Mouse (Mus musculus): Measurements from ENCODE around the gene Dda1. TPM values are rescaled to one million over a fixed set of nuclear protein-coding genes. Genes with fewer than 3 reads are reported as not detected.

The Dda1 gene
- polyA plus RNA-seq, 1 experiment from 2014 or later: 185 TPM

DNA sequence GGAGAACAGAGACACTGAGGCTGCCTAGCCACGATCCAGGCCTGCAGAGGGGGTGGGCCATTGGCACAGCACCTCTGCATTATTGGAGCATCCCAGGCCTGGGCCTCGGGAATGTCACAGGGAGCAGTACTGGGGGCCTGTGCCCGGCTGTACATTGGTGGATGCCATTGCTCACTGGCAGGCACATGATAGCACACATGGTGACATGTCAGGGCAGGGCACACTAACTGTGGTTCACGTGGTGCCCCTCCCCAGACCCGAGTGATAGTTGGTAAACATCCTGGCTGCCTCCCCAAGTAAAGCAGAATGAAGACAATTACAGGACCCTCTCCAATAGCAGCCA is 1.9 kb downstream of the Dda1 start:
- WGBS: 84% methylated on average over 5 of the region's 5 CpGs
- H3K9me3 ChIP-seq (replicated peaks): no peaks in the 10 kb centered on the region
- H3K27me3 ChIP-seq: no peaks in the 10 kb centered on the region
- peak overlapping the region; percentile 82; the same call in 1 of the 2 replicates for H3K9ac ChIP-seq
- H3K27ac ChIP-seq: no peak overlapping the region
- H3K4me3 ChIP-seq: peak overlapping the region; percentile 75; the same call in 1 of the 2 replicates
- H3K4me1 ChIP-seq: peaks cover 20% of the 10 kb centered on the region
- H3K4me2 ChIP-seq: peak overlapping the region; percentile 93; the same call in 1 of the 2 replicates
- no peak for ATAC-seq
- peaks cover 56% of the 10 kb centered on the region for H3K36me3 ChIP-seq (ENCODE audit: poor library complexity, severe bottlenecking)

DNA sequence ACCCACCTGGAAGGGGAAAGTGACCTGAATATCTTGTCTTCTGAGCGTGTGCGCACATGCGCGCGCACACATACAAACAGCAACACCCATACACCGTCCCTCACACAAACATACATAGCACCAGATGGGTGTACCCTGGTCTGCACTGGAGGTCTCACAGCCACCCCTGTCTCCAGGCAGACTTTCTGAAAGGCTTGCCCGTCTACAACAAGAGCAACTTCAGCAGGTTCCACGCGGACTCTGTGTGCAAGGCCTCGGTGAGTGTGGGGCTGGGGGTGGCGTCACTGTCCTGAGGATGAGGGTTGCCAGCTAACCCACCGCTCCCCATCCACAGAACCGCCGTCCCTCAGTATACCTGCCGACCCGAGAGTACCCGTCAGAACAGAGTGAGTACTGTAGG is 2.9 kb downstream of the Dda1 start:
- Histone ChIP-seq H3K27ac (no peak overlapping the region), H3K36me3 (ENCODE audit: poor library complexity, severe bottlenecking) (peaks cover 56% of the 10 kb centered on the region), H3K9me3 (replicated peaks) (no peaks in the 10 kb centered on the region), H3K27me3 (no peaks in the 10 kb centered on the region), H3K4me3 (no peak overlapping the region), H3K9ac (no peak overlapping the region), H3K4me2 (no peak overlapping the region), H3K4me1 (peaks cover 24% of the 10 kb centered on the region)
- no peak for ATAC-seq
- 94% methylated on average over 17 of the region's 17 CpGs for WGBS

GRCm38 (mm10) chr8:71472601-71473386 is 3.8 kb downstream of the Dda1 start:
- WGBS: 89% methylated on average over 8 of the region's 8 CpGs
- ATAC-seq: no peak
- H3K4me3 ChIP-seq: no peak overlapping the region
- no peaks in the 10 kb centered on the region for H3K9me3 ChIP-seq (replicated peaks)
- no peak overlapping the region for H3K4me2 ChIP-seq
- no peak overlapping the region for H3K9ac ChIP-seq
- no peaks in the 10 kb centered on the region for H3K27me3 ChIP-seq
- peaks cover 33% of the 10 kb centered on the region for H3K4me1 ChIP-seq
- no peak overlapping the region for H3K27ac ChIP-seq
- peaks cover 59% of the 10 kb centered on the region for H3K36me3 ChIP-seq (ENCODE audit: poor library complexity, severe bottlenecking)

DNA sequence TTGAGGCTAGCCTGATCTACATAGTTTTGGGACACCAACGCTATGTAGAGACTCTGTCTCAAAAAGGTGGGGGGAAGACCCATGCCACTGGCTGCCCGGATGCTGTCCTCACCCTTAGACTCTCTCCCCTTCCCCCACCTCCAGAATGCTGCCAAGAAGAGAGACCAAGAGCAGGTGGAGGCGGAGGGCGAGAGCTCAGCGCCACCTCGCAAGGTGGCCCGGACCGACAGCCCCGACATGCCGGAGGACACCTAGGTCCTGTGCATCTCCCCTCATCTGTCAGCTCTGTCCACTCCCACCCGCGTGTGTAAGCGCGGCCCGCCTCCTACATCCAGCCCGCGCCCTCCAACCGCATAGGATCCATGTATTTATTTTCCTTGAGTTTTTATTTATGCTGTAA is 5.3 kb downstream of the Dda1 start:
- 94% methylated on average over 18 of the region's 18 CpGs for WGBS
- no peak for ATAC-seq
- Histone ChIP-seq H3K27ac (no peak overlapping the region), H3K36me3 (ENCODE audit: poor library complexity, severe bottlenecking) (peaks cover 72% of the 10 kb centered on the region), H3K9ac (no peak overlapping the region), H3K4me1 (peaks cover 34% of the 10 kb centered on the region), H3K4me3 (no peak overlapping the region), H3K4me2 (no peak overlapping the region), H3K9me3 (replicated peaks) (no peaks in the 10 kb centered on the region), H3K27me3 (no peaks in the 10 kb centered on the region)

DNA sequence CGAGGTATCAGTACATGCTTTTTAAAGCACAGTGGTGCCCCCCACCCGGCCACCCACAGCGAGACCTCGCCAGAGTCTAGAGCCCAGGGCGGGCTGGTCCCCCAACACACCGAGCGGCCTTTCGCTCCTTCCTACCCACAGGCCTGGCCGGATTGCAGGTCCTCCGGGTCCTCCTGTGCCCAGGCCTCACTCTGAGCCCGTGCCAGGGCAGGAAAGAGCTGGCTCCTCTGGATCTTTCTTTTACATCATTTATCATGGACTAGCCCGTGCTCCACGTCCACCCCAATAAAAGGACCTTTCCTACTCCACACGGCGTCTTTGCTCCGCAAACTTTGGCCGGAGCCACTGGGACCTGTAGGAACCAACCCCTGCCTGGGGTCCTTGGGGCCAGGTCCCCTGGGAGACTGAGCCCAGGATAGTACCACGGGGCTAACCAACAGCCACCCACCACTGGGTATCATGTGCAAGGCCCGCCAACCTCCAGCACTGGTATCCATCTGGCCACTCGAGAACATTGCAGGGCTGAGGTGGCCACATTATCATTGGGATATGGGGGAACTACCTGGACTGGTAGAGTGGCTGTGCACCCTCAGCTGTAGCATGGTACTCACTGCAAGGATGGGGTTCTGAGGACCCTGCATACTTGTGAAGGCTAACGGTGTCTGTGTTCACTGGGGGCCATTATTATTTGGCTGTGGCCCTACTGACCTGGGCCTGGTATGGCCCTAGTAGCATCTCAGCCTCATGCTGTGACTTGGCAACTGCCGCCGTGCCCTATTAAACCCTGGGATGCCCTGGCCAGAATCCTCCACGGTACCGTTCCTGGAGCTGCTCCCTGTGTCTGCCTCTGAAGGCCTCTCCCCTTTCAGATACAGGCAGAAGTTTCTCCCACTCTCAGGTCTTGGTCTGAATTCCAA is 6.0 kb downstream of the Dda1 start:
- Histone ChIP-seq H3K4me3 (no peak overlapping the region), H3K27ac (no peak overlapping the region), H3K9me3 (replicated peaks) (no peaks in the 10 kb centered on the region), H3K4me1 (peaks cover 29% of the 10 kb centered on the region), H3K9ac (no peak overlapping the region; the same call in 1 of the 2 replicates), H3K4me2 (peak overlapping the region; percentile 87; the same call in 1 of the 2 replicates), H3K36me3 (ENCODE audit: poor library complexity, severe bottlenecking) (peaks cover 79% of the 10 kb centered on the region), H3K27me3 (no peaks in the 10 kb centered on the region)
- peak; percentile 0; the same call in 1 of the 2 replicates for ATAC-seq
- 92% methylated on average over 25 of the region's 25 CpGs for WGBS

GRCm38 (mm10) chr8:71475702-71476075 is 6.7 kb downstream of the Dda1 start:
- Histone ChIP-seq H3K27ac (peak overlapping the region; percentile 89), H3K4me3 (peak overlapping the region; percentile 54), H3K9me3 (replicated peaks) (no peaks in the 10 kb centered on the region), H3K4me2 (peak overlapping the region; percentile 87), H3K27me3 (no peaks in the 10 kb centered on the region), H3K9ac (peak overlapping the region; percentile 78), H3K4me1 (peaks cover 23% of the 10 kb centered on the region), H3K36me3 (ENCODE audit: poor library complexity, severe bottlenecking) (peaks cover 81% of the 10 kb centered on the region)
- ATAC-seq: peak; percentile 12; the same call in 1 of the 2 replicates
- 21% methylated on average over 4 of the region's 4 CpGs for WGBS

- under 1% methylated on average over 86 of the region's 121 CpGs for WGBS
- peak; percentile 73 for ATAC-seq
- H3K36me3 ChIP-seq (ENCODE audit: poor library complexity, severe bottlenecking): peaks cover 81% of the 10 kb centered on the region
Observed at GRCm38 (mm10) chr8:71476099-71476940, 7.3 kb downstream of the Dda1 start.

DNA sequence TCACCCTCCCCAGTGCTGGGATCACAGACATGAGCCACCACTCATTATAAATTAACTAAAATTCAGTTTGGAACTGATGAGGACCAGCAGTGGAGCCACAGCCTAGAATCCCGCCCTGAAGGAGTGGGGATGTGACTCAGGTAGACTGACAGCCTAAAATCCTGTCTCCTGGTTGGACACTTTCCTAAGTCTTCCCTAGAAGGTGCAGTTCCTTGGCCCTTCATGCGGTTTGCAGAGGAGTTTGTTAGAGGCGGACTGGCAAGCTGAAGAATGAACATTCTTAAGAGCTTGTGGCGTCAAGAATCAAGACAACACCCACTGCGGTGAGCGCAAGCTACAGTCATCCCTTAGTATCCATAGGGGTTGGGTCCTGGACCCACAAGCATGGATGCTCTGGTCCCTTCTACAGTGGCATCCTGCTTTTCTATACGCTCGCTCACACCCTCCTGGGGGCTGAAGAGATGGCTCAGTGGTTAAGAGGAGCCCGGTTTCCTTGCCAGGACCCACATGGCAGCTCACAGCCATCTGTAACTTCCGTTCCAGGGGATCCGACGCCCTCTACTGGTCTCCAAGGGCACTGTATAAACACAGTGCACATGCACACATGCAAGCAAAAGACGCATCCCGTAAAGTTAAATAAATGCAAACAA is 8.3 kb downstream of the Dda1 start:
- peak overlapping the region; percentile 54 for H3K4me3 ChIP-seq
- WGBS: 37% methylated on average over 14 of the region's 14 CpGs
- ATAC-seq: 0 out of 2 replicates have a peak, but pooled peaks have one; percentile 9

More at GRCm38 (mm10) chr8:71476099-71476940, 7.3 kb downstream of the Dda1 start:
- Histone ChIP-seq H3K27me3 (no peaks in the 10 kb centered on the region), H3K9me3 (replicated peaks) (no peaks in the 10 kb centered on the region), H3K4me2 (peak overlapping the region; percentile 87), H3K9ac (peak overlapping the region; percentile 78), H3K27ac (peak overlapping the region; percentile 89), H3K4me1 (peaks cover 21% of the 10 kb centered on the region), H3K4me3 (peak overlapping the region; percentile 54)

DNA sequence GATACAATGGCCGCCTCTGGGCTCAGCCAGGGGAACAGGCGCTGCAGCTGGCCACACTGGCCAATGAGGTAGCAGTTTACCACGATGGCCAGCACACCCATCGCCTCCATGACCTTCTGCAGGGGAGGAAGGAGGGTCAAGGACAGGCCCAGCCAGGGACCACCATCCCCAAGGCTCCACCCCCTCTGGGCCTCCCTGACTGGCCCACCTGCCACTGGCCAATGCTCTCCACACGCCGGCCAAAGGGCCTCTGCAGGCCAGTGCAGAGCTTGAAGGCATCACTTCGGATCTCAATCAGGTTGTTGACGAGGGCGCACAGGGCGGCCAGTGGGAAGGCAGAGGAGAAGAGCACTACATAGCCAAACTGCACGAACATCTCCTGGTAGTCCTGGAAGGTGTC is 9.9 kb downstream of the Dda1 start:
- H3K9ac ChIP-seq: no peak overlapping the region
- H3K36me3 ChIP-seq (ENCODE audit: poor library complexity, severe bottlenecking): peaks cover 80% of the 10 kb centered on the region
- H3K4me2 ChIP-seq: no peak overlapping the region
- H3K9me3 ChIP-seq (replicated peaks): no peaks in the 10 kb centered on the region
- no peak for ATAC-seq
- no peak overlapping the region for H3K27ac ChIP-seq
- WGBS: 94% methylated on average over 11 of the region's 11 CpGs
- H3K27me3 ChIP-seq: no peaks in the 10 kb centered on the region
- H3K4me3 ChIP-seq: no peak overlapping the region
- peaks cover 29% of the 10 kb centered on the region for H3K4me1 ChIP-seq

More for the DNA sequence above, 8.3 kb downstream of the Dda1 start:
- peak overlapping the region; percentile 78 for H3K9ac ChIP-seq
- H3K9me3 ChIP-seq (replicated peaks): no peaks in the 10 kb centered on the region
- no peaks in the 10 kb centered on the region for H3K27me3 ChIP-seq
- H3K27ac ChIP-seq: peak overlapping the region; percentile 89
- peak overlapping the region; percentile 87 for H3K4me2 ChIP-seq
- H3K36me3 ChIP-seq (ENCODE audit: poor library complexity, severe bottlenecking): peaks cover 81% of the 10 kb centered on the region
- peaks cover 21% of the 10 kb centered on the region for H3K4me1 ChIP-seq

DNA sequence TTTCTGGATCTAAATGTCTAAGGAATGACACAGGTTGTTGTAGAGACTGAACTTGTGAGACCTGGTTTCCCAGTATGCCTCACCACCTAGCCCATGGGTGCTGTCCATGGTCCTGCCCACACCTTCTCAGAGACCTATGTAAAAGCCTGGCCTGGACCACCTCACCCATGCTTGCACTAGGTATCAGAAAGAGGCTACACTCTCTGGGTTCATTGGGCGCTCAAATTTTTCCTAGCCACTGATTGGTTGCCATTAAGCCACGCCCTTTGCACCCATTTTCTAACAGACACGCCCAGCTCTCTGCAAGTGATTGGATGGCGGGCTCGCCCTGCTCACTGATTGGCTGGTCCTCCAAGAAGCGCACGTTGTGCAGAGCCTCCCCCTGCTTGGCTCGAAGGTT is 14.9 kb downstream of the Dda1 start:
- Histone ChIP-seq H3K9ac (no peak overlapping the region), H3K4me3 (peak overlapping the region; percentile 92), H3K27me3 (no peaks in the 10 kb centered on the region), H3K36me3 (ENCODE audit: poor library complexity, severe bottlenecking) (peaks cover 56% of the 10 kb centered on the region), H3K9me3 (replicated peaks) (no peaks in the 10 kb centered on the region), H3K4me2 (peak overlapping the region; percentile 83; the same call in 1 of the 2 replicates), H3K27ac (no peak overlapping the region), H3K4me1 (peaks cover 40% of the 10 kb centered on the region)
- no peak for ATAC-seq
- 59% methylated on average over 8 of the region's 8 CpGs for WGBS

DNA sequence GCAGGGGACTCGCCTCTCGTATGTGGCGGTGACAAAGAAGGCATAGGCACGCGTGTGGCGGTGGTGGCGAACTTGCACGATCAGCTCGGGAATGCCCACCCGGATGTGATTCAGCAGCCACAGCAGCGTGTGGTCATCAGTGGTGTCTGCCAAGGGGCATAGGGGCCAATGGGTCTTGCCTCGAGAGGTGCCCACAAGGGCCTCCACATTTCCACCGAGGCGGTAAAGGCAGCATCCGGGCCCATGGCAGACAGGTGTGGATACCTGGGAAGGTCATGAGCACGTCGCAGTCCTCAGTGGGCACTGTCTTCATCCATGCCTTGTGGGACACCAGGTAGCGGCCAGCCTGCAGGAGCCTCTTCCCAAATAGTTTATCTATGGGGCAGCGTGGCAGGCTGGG is 15.7 kb downstream of the Dda1 start:
- 92% methylated on average over 19 of the region's 19 CpGs for WGBS
- peak overlapping the region; percentile 91; the same call in 1 of the 2 replicates for H3K27ac ChIP-seq
- H3K4me3 ChIP-seq: peak overlapping the region; percentile 92
- H3K9ac ChIP-seq: peak overlapping the region; percentile 98
- peak overlapping the region; percentile 83 for H3K4me2 ChIP-seq
- no peak for ATAC-seq
- H3K36me3 ChIP-seq (ENCODE audit: poor library complexity, severe bottlenecking): peaks cover 48% of the 10 kb centered on the region
- H3K27me3 ChIP-seq: no peaks in the 10 kb centered on the region
- peaks cover 48% of the 10 kb centered on the region for H3K4me1 ChIP-seq
- H3K9me3 ChIP-seq (replicated peaks): no peaks in the 10 kb centered on the region

All from forebrain, embryonic 13.5 days (tissue).